Mouse (Mus musculus) mesoderm, embryonic 11.5 days (tissue): Measurements from ENCODE around the gene Ank2.
A peak's percentile ranks its signal among the peaks of the same experiment; 100 is the strongest.
"Not testable (repeated sequence)": the region's sequence is repeated elsewhere in the genome, so short reads cannot be mapped to it uniquely, and the experiment has no call there.

Experiments
- DNase-seq: peaks from one replicate; pipeline ENCODE4 v3.0.0-alpha.2; 2012; ENCODE audit warnings: low read depth, low spot score

Ank2 gene

GRCm38 (mm10) chr3:127361384-127361783 lies 137.8 kb downstream of the Ank2 start:
- DNase-seq: no peak

- no peak for DNase-seq
Observed at GRCm38 (mm10) chr3:127355252-127355651, 143.9 kb downstream of the Ank2 start.

GRCm38 (mm10) chr3:127350602-127351362 lies 148.4 kb downstream of the Ank2 start:
- DNase-seq: no peak

- no peak for DNase-seq
Observed at GRCm38 (mm10) chr3:127348926-127349325, 150.2 kb downstream of the Ank2 start.

- no peak for DNase-seq
Observed at GRCm38 (mm10) chr3:127345860-127346459, 153.2 kb downstream of the Ank2 start.

GRCm38 (mm10) chr3:127341300-127341699 lies 157.8 kb downstream of the Ank2 start:
- DNase-seq: no peak

- no peak for DNase-seq
Observed at GRCm38 (mm10) chr3:127334876-127335275, 164.3 kb downstream of the Ank2 start.

GRCm38 (mm10) chr3:127331562-127331961 lies 167.6 kb downstream of the Ank2 start:
- DNase-seq: no peak

- no peak for DNase-seq
Observed at GRCm38 (mm10) chr3:127326355-127326754, 172.8 kb downstream of the Ank2 start.

- DNase-seq: peak; percentile 75
Observed at GRCm38 (mm10) chr3:127322870-127323269, 176.3 kb downstream of the Ank2 start.

- DNase-seq: no peak
Observed at GRCm38 (mm10) chr3:127321645-127322044, 177.5 kb downstream of the Ank2 start.

GRCm38 (mm10) chr3:127321031-127321430 lies 178.1 kb downstream of the Ank2 start:
- not testable (repeated sequence) for DNase-seq

GRCm38 (mm10) chr3:127320311-127320710 lies 178.8 kb downstream of the Ank2 start:
- DNase-seq: no peak

GRCm38 (mm10) chr3:127317641-127318040 lies 181.5 kb downstream of the Ank2 start:
- no peak for DNase-seq

- DNase-seq: no peak
Observed at GRCm38 (mm10) chr3:127316717-127317116, 182.4 kb downstream of the Ank2 start.

- no peak for DNase-seq
Observed at GRCm38 (mm10) chr3:127311521-127311920, 187.6 kb downstream of the Ank2 start.

- DNase-seq: no peak
Observed at GRCm38 (mm10) chr3:127310079-127310478, 189.1 kb downstream of the Ank2 start.

GRCm38 (mm10) chr3:127303957-127304553 lies 195.1 kb downstream of the Ank2 start:
- DNase-seq: no peak

- DNase-seq: no peak
Observed at GRCm38 (mm10) chr3:127303041-127303440, 196.1 kb downstream of the Ank2 start.

GRCm38 (mm10) chr3:127300790-127301189 lies 198.4 kb downstream of the Ank2 start:
- DNase-seq: no peak

GRCm38 (mm10) chr3:127295921-127296320 lies 203.2 kb downstream of the Ank2 start:
- no peak for DNase-seq

- no peak for DNase-seq
Observed at GRCm38 (mm10) chr3:127294610-127295349, 204.4 kb downstream of the Ank2 start.
